Mouse (Mus musculus) cortical plate, adult 2 months (tissue): ENCODE data around the gene 4930432M17Rik. TPM values are rescaled to one million over a fixed set of nuclear protein-coding genes. Genes with fewer than 3 reads are reported as not detected.

ENCODE experiments used
- H3K27ac ChIP-seq: fragments of 200-500 bp; 2 replicates; pipeline ENCODE4 v1.5.1; 2012; ENCODE audit warnings: low read length, control low read depth, inconsistent platforms; ENCODE audit not compliant: insufficient read depth
- H3K4me1 ChIP-seq: fragments of 200-500 bp; 2 replicates; pipeline ENCODE4 v1.6.1; 2011; ENCODE audit warnings: low read length; ENCODE audit not compliant: control insufficient read depth, insufficient read depth
- H3K4me3 ChIP-seq: fragments of 200-500 bp; 2 replicates; pipeline ENCODE4 v1.5.1; 2011; ENCODE audit warnings: mild to moderate bottlenecking, low read length, control low read depth; ENCODE audit not compliant: insufficient read depth
- CTCF ChIP-seq: fragments of 200-500 bp; IDR thresholded peaks from 2 replicates; pipeline ENCODE4 v1.5.1; 2011; ENCODE audit warnings: mild to moderate bottlenecking, control low read depth, low read length; ENCODE audit not compliant: insufficient read depth; ENCODE audit errors: extremely low read depth
- POLR2A ChIP-seq: fragments of 200-500 bp; IDR thresholded peaks from 2 replicates; pipeline ENCODE4 v1.6.1; 2011; ENCODE audit warnings: mild to moderate bottlenecking, low read length, control low read depth; ENCODE audit not compliant: insufficient read depth; ENCODE audit errors: extremely low read depth
- polyA plus RNA-seq: library from polyadenylated mRNA; depleted of rRNA; stranded (reverse); fragments of >200 nt; gene quantifications from 2 replicates; pipeline ENCODE4 v1.2.3, GENCODE M21; 2012

4930432M17Rik gene
- polyA plus RNA-seq, 1 experiment = not detected

- no peak for TF ChIP-seq POLR2A
- no peak for TF ChIP-seq CTCF
- H3K27ac ChIP-seq = peak overlapping the region; percentile 58
- peaks cover under 1% of the 10 kb centered on the region for H3K4me1 ChIP-seq
- no peak overlapping the region for H3K4me3 ChIP-seq
Measured at GRCm38 (mm10) chr3:121715741-121716459, 45.3 kb downstream of the 4930432M17Rik start.

GRCm38 (mm10) chr3:121716480-121716879 lies 45.9 kb downstream of the 4930432M17Rik start:
- Histone ChIP-seq H3K4me3 (no peak overlapping the region), H3K4me1 (no peaks in the 10 kb centered on the region; the same call in 1 of the 2 replicates), H3K27ac (peak overlapping the region; percentile 36; the same call in 1 of the 2 replicates)
- no peak for TF ChIP-seq POLR2A
- TF ChIP-seq CTCF = no peak

GRCm38 (mm10) chr3:121718679-121719078 lies 48.1 kb downstream of the 4930432M17Rik start:
- H3K27ac ChIP-seq = no peak overlapping the region
- TF ChIP-seq CTCF (no peak), POLR2A (no peak)
- no peaks in the 10 kb centered on the region; the same call in 1 of the 2 replicates for H3K4me1 ChIP-seq
- no peak overlapping the region for H3K4me3 ChIP-seq

- Histone ChIP-seq H3K4me3 (no peak overlapping the region), H3K4me1 (peaks cover 1% of the 10 kb centered on the region; the same call in 1 of the 2 replicates), H3K27ac (no peak overlapping the region; the same call in 1 of the 2 replicates)
- no peak for TF ChIP-seq POLR2A
- TF ChIP-seq CTCF = no peak
Measured at GRCm38 (mm10) chr3:121719701-121720100, 49.1 kb downstream of the 4930432M17Rik start.

GRCm38 (mm10) chr3:121720801-121721690 lies 50.5 kb downstream of the 4930432M17Rik start:
- Histone ChIP-seq H3K4me1 (0 out of 2 replicates have a peak, but pooled peaks cover 1% of the 10 kb centered on the region), H3K4me3 (no peak overlapping the region), H3K27ac (peak overlapping the region; percentile 57)
- TF ChIP-seq POLR2A (no peak), CTCF (no peak)

GRCm38 (mm10) chr3:121721691-121722070 lies 51.1 kb downstream of the 4930432M17Rik start:
- H3K4me3 ChIP-seq = no peak overlapping the region
- 0 out of 2 replicates have a peak, but pooled peaks cover 1% of the 10 kb centered on the region for H3K4me1 ChIP-seq
- TF ChIP-seq POLR2A (no peak), CTCF (no peak)
- H3K27ac ChIP-seq = peak overlapping the region; percentile 57

- TF ChIP-seq CTCF = 0 out of 2 replicates have a peak, but pooled peaks have one; percentile 14
- 0 out of 2 replicates have a peak, but pooled peaks have one; percentile 31 for TF ChIP-seq POLR2A
- Histone ChIP-seq H3K4me3 (peak within 1 kb of the TSS; percentile 72), H3K4me1 (0 out of 2 replicates have a peak, but pooled peaks cover 1% of the 10 kb centered on the region), H3K27ac (peak within 1 kb of the TSS; percentile 85)
Measured at GRCm38 (mm10) chr3:121722971-121723844, 52.6 kb downstream of the 4930432M17Rik start, which contains the start of gene F3. Gene F3 (plus strand): TSS chr3:121723537.

GRCm38 (mm10) chr3:121723968-121724524 lies 53.5 kb downstream of the 4930432M17Rik start:
- 0 out of 2 replicates have a peak, but pooled peaks cover 1% of the 10 kb centered on the region for H3K4me1 ChIP-seq
- 0 out of 2 replicates have a peak, but pooled peaks have one; percentile 11 for TF ChIP-seq POLR2A
- no peak for TF ChIP-seq CTCF
- H3K27ac ChIP-seq = peak overlapping the region; percentile 11
- peak overlapping the region; percentile 72 for H3K4me3 ChIP-seq
